Mouse (Mus musculus): Measurements from ENCODE around the gene Spaca4. TPM values are rescaled to one million over a fixed set of nuclear protein-coding genes. Genes with fewer than 3 reads are reported as not detected.
A peak's percentile ranks its signal among the peaks of the same experiment; 100 is the strongest.

Gene Spaca4
- total RNA-seq, 2 experiments from 2014 or later: not detected

DNA sequence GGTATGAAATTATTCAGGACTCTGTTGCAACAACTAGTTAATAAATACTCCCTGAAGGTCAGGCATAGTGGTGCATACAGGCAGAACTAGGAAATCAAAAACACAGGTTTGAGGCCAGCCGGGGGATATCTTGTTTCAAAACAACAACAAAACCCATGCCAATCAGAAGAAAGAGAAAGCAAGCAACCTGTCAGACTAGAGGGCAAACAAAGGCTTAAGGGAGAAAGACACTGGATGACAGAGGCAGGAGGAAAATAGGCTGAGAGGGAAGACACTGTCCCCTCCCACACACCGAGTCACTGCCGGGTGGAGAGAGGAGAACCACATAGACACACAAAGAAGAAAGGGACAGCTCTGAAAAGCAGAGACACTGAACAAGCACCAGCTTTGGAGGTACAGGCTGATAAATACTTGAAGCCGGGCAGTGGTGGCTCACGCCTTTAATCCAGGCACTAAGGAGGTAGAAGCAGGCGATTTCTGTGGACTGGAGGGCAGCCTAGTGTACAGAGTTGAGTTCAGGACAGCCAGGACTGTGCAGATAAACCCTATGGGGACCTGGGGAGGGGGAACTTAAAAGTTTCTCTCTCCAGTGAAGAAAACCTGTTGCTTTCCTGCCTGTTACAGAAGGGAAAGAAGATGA is 11.6 kb downstream of the Spaca4 start:
- ATAC-seq (ENCODE audit: poor library complexity, severe bottlenecking): no peak

- ATAC-seq (ENCODE audit: poor library complexity, severe bottlenecking): no peak
Observed at GRCm38 (mm10) chr7:45713396-45713795, 12.2 kb downstream of the Spaca4 start.

DNA sequence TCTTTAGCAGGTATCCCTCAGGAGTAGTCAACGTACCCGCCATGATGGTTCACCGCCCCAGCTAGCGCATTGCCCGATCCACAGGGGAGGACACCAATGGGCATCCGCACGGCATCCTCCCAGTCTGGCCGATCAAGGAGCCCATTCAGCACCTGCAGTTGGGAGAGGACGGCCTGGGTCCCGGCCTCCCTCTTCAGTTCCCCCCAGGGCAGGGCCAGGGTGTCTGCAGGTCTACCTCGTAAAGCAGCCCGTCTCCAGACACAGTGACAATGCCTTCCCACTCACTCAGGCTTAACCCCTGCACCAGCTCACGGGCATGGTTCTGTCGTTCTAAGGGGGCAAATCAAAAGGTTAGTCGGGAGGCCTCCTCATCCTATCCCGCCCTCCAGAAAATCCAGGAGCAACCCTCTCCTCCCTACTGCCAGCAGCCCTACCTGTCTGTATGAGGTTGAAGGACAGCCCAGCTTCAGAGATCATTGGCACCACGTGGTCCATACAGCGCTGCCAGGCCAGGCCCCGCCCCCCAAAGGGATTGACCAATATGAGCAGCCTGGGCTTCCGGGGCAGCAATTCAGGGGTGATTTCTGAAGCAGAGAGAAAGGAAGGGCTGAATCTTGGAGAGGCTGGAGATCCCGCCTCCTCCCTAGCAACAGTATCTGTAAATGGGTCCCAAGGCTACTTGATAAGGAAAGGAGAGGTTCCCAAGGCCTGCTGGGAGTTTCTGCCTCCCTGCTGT is 13.4 kb downstream of the Spaca4 start:
- ATAC-seq (ENCODE audit: poor library complexity, severe bottlenecking): no peak

GRCm38 (mm10) chr7:45711316-45712021 is 14.1 kb downstream of the Spaca4 start:
- no peak for ATAC-seq (ENCODE audit: poor library complexity, severe bottlenecking)

DNA sequence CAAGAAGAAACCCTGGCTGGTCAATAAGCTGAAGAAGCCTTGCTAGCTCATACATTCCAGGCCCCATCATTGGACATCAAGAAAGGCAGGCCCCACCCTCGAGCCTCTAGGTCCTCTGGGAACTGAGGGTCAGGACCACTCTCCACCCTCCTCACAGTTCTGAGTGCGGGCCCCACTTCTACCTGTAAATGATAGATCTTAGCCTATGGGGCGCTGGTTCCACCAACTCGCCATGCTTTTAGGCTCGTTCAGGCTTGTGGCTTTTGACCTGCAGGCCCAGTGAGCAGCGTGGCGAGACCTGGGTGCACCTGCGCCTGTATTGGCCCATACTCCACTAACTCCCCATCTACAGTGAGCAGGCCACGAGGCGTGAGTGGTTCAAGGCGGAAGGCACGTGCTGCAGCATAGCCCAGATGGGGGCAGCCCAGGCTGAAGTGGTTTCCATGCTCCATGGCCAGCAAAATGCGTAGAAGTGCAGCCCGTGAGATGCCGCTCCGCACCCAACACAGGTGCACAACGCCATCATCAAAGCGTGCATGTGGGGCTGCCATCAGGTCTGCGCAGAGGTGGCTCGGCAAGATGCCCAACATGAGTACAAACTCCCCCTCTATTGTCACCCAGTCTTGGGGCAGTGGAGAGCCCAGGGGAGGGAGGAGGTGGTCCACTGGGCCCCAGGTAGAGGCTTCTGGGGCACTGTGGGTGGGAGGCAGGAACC is 15.0 kb downstream of the Spaca4 start:
- no peak for ATAC-seq (ENCODE audit: poor library complexity, severe bottlenecking)

DNA sequence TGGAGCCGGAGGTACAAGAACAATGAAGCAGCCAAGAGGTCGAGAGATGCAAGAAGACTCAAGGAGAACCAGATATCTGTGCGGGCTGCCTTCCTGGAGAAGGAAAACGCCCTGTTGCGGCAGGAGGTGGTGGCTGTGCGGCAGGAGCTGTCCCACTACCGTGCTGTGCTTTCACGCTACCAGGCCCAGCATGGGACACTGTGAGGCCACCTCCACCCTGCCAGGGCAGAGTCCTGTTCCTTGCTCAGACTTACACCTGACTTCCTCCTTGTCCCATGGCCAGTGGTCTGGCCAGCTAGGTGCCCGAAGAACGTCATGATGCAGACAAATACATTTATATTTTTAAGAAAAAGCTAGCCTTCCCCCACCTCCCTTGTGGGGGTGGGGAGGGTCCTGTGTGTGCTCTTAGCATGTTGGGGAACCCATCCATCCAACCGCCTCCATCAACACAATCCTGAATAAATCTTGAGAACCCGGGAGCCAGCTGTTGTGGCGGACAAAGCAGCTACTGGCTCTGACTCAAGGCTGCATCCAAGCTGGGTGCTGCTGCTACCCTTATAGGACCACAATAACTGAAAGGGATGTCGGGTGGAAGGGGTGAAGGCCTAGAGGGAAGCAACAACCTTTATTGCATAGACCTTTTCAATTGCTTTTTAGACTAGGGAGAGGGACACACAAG is 15.8 kb downstream of the Spaca4 start:
- no peak for ATAC-seq (ENCODE audit: poor library complexity, severe bottlenecking)

DNA sequence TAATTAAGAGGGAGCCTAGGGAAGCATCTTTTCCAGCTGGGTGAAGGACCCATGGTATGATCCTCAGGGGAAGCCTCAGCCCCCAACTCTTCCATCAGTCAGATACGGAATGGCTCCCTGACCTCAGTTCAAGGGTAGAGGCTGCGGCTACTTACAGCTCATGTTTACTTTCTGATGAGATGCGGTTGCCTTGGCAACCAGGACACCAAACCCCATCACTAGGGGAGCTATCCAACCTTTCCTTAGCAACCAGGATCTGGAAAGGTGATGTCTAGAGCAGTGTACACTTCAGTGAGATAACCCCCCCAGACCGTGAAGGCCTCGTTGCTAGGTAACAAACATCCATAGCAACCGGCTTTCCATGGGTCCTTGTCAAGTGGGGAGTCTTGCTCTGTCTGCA is 16.6 kb downstream of the Spaca4 start:
- ATAC-seq (ENCODE audit: poor library complexity, severe bottlenecking): no peak

DNA sequence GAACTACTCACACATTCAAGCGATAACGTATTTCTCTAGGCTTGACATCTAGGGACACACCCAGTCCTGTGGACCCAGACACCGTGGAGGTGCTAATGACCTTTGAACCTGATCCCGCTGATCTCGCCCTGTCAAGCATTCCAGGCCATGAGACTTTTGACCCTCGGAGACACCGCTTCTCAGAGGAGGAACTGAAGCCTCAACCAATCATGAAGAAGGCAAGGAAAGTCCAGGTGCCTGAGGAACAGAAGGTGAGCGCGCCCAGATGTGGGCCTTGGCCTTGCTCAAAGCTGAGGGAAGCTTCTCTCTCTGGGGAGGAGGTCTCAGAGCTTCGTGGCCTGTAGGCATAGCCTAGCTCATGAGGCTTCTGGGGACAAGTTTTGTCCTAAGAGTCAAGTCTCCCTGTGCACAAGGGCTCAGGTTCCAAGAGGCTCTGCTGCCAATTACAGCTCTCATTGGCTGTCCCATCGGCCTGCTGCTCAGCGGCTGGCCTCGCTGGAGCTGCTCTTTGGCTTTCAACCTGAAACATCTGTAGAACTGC is 17.3 kb downstream of the Spaca4 start:
- 0 out of 2 replicates have a peak, but pooled peaks have one; percentile 3 for ATAC-seq (ENCODE audit: poor library complexity, severe bottlenecking)

DNA sequence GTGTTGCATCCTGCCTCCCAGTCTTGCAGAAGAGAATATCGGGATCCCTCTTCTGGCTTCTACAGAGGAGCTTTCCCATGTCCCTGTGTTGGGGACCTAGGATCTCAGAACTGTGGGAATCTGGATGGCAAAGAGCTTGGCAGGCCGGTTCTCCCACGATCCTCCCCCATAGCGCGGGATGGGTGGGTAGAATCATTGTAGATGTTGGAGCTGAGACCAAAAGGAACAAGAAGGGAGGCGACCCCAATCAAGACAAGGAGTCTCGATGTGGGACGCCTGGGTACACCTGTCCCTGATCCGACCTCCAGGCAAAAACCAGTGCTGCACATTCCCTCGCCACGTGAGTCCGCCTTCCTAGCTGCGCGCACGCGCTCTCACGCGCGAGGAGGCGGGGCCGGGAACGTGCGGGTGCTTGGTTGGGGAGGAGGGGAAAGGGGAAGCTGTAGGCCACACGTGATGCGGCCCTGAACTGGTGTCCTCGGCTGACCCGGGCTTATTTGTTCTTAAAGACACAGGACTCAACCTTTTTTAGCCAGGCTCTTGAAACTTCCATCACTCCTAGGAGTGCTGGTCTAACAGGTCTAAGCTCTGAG is 18.1 kb downstream of the Spaca4 start:
- ATAC-seq (ENCODE audit: poor library complexity, severe bottlenecking): peak; percentile 64

- peak; percentile 23 for ATAC-seq (ENCODE audit: poor library complexity, severe bottlenecking)
Observed at GRCm38 (mm10) chr7:45706721-45707241, 18.8 kb downstream of the Spaca4 start.

GRCm38 (mm10) chr7:45705873-45706281 is 19.7 kb downstream of the Spaca4 start:
- no peak for ATAC-seq (ENCODE audit: poor library complexity, severe bottlenecking)

DNA sequence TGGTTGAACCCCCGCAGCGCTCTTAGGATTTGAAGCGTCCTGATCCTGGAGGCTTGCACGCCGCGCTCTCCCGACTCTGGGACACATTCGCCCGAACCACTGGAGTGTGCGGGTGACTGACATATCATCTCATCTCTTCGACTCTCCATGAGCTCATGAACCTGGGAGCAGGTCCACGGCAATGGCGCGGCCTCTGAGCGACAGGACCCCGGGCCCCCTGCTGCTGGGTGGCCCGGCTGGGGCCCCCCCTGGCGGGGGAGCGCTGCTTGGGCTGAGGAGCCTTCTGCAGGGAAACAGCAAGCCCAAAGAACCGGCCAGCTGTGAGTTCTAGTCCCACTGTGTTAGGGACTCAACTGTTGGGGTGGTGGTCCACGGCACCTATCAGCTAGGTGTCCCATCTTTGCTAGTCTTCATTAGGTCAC is 20.2 kb downstream of the Spaca4 start:
- ATAC-seq (ENCODE audit: poor library complexity, severe bottlenecking): no peak

- peak; percentile 77 for ATAC-seq (ENCODE audit: poor library complexity, severe bottlenecking)
Observed at GRCm38 (mm10) chr7:45704730-45705442, 20.7 kb downstream of the Spaca4 start, which contains the start of gene Dbp. Dbp (plus strand) TSS chr7:45705088.

DNA sequence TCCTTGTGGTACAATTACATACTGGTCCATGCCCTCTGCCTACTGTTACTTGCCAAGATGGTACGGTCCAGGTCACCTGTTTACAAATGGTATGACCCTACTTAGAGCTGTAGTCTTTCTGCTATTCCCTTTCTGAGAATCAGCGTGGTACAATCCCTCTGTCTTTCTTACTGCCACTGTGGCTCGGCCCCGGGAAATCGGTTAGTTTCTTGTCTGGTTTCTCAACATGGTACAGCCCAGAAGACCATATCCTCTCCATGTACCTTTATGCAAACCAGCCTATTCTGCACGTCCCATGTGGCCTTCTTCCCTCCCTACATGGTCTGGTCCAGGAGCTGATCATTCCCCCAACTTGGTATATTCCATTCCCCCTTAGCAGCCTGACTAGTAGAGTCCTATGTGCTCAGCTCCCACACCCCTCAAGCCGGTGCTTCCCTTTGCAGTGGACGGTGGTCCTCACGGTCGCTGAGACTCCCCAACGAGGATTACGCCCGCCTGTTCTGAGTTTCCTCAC is 21.5 kb downstream of the Spaca4 start:
- ATAC-seq (ENCODE audit: poor library complexity, severe bottlenecking): no peak

- ATAC-seq (ENCODE audit: poor library complexity, severe bottlenecking): no peak
Observed at GRCm38 (mm10) chr7:45703521-45704033, 22.0 kb downstream of the Spaca4 start.

- ATAC-seq (ENCODE audit: poor library complexity, severe bottlenecking): no peak
Observed at GRCm38 (mm10) chr7:45702809-45703520, 22.6 kb downstream of the Spaca4 start.

DNA sequence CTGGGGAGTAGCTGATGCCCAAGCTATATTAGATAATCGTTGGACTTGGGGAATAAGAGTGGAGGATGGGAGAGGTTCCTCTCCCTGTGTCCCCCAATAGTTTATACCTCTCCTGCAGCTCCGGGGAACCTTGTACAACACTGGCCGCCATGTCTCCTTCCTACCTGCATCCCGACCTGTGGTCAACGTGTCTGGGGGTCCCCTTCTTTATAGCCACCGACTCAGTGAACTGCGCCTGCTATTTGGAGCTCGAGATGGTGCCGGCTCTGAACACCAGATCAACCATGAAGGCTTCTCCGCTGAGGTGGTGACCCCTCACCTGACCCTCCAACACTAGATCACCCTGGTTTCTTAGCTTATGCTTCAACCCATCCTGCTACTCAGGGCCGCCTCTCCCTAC is 23.3 kb downstream of the Spaca4 start:
- ATAC-seq (ENCODE audit: poor library complexity, severe bottlenecking): no peak

GRCm38 (mm10) chr7:45701607-45702006 is 24.0 kb downstream of the Spaca4 start:
- ATAC-seq (ENCODE audit: poor library complexity, severe bottlenecking): no peak

Measured in megakaryocyte, adult 5-6 weeks (primary cell).